Mouse (Mus musculus): ENCODE results near the gene Rora. TPM values are rescaled to one million over a fixed set of nuclear protein-coding genes. Genes with fewer than 3 reads are reported as not detected.

Rora gene
- polyA plus RNA-seq, 1 experiment, result 4.7 TPM

DNA sequence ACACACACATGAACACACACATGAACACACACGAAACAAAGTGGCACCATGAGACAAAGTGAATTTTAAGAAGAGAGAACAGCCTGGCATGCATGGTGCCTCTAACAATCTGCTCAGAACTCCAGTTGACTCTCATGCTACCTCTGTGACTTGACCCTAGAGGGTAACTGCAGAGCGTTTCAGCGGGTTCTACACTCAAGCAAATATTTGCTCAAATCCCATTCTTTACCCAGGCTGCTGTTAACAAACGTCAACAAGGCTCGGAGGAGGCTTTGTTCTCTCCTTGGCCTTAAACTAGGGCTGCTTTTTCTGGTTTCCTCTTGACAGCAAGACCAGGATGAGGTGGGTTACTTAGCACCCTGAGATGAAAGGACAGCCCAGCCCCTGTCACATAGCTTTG is 305.3 kb downstream of the Rora start:
- Histone ChIP-seq H3K36me3 (ENCODE audit: control insufficient read depth, insufficient read depth, low read length) (no peaks in the 10 kb centered on the region), H3K27me3 (ENCODE audit: control insufficient read depth, insufficient read depth, low read length) (no peaks in the 10 kb centered on the region), H3K4me3 (ENCODE audit: control insufficient read depth, insufficient read depth, low read length) (no peak overlapping the region), H3K4me1 (replicated peaks; ENCODE audit: control insufficient read depth, insufficient read depth, low read length) (no peaks in the 10 kb centered on the region), H3K27ac (ENCODE audit: control insufficient read depth, insufficient read depth, low read length) (no peak overlapping the region)
- WGBS, result 93% methylated on average over 5 of the region's 5 CpGs
- no peak for DNase-seq
- no peak for TF ChIP-seq CTCF (IDR thresholded peaks at IDR 0.05; ENCODE audit: borderline replicate concordance, control insufficient read depth, extremely low read depth, insufficient read depth, low read length, poor library complexity)
- no peak for TF ChIP-seq POLR2A (IDR thresholded peaks at IDR 0.05; ENCODE audit: control insufficient read depth, extremely low read depth, insufficient read depth, low read length, poor library complexity)

- Histone ChIP-seq H3K27ac (ENCODE audit: control insufficient read depth, insufficient read depth, low read length) (no peak overlapping the region), H3K4me1 (replicated peaks; ENCODE audit: control insufficient read depth, insufficient read depth, low read length) (no peaks in the 10 kb centered on the region), H3K4me3 (ENCODE audit: control insufficient read depth, insufficient read depth, low read length) (no peak overlapping the region), H3K36me3 (ENCODE audit: control insufficient read depth, insufficient read depth, low read length) (no peaks in the 10 kb centered on the region), H3K27me3 (ENCODE audit: control insufficient read depth, insufficient read depth, low read length) (no peaks in the 10 kb centered on the region)
- WGBS, result 97% methylated on average over 5 of the region's 5 CpGs
- DNase-seq, result no peak
- no peak for TF ChIP-seq CTCF (IDR thresholded peaks at IDR 0.05; ENCODE audit: borderline replicate concordance, control insufficient read depth, extremely low read depth, insufficient read depth, low read length, poor library complexity)
- no peak for TF ChIP-seq POLR2A (IDR thresholded peaks at IDR 0.05; ENCODE audit: control insufficient read depth, extremely low read depth, insufficient read depth, low read length, poor library complexity)
Observed at GRCm38 (mm10) chr9:68963898-68964297, 310.3 kb downstream of the Rora start.

- Histone ChIP-seq H3K4me3 (ENCODE audit: control insufficient read depth, insufficient read depth, low read length) (no peak overlapping the region), H3K4me1 (replicated peaks; ENCODE audit: control insufficient read depth, insufficient read depth, low read length) (no peaks in the 10 kb centered on the region), H3K27ac (ENCODE audit: control insufficient read depth, insufficient read depth, low read length) (no peak overlapping the region), H3K36me3 (ENCODE audit: control insufficient read depth, insufficient read depth, low read length) (no peaks in the 10 kb centered on the region), H3K27me3 (ENCODE audit: control insufficient read depth, insufficient read depth, low read length) (no peaks in the 10 kb centered on the region)
- DNase-seq, result peak; percentile 69
- WGBS, result 53% methylated on average over 13 of the region's 13 CpGs
- no peak for TF ChIP-seq POLR2A (IDR thresholded peaks at IDR 0.05; ENCODE audit: control insufficient read depth, extremely low read depth, insufficient read depth, low read length, poor library complexity)
- TF ChIP-seq CTCF (IDR thresholded peaks at IDR 0.05; ENCODE audit: borderline replicate concordance, control insufficient read depth, extremely low read depth, insufficient read depth, low read length, poor library complexity), result peak; percentile 46; the same call in 1 of the 2 replicates
Observed at GRCm38 (mm10) chr9:68966540-68966939, 313.0 kb downstream of the Rora start.

DNA sequence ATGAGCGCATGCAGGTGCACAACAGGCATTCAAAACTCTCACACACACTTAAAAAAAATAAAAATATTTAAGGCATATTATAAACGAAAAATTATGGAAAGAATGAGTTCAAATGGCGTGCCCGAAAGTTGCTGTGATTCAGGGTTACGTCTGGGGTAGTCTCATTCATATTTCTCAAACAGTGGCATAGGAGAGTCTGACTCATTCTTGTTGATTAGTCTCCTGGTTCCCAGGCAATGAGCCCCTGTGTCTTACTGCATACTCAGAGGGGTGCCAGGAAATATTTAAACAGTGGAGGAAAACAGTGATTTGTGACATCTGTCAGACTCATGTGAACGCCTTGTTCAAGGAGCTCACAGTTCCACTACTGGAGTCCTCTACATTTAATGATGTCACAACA is 316.5 kb downstream of the Rora start:
- WGBS, result 94% methylated on average over 6 of the region's 6 CpGs
- no peaks in the 10 kb centered on the region for H3K27me3 ChIP-seq (ENCODE audit: control insufficient read depth, insufficient read depth, low read length)

GRCm38 (mm10) chr9:68972277-68972676 is 318.7 kb downstream of the Rora start:
- Histone ChIP-seq H3K27me3 (ENCODE audit: control insufficient read depth, insufficient read depth, low read length) (no peaks in the 10 kb centered on the region), H3K27ac (ENCODE audit: control insufficient read depth, insufficient read depth, low read length) (no peak overlapping the region), H3K4me3 (ENCODE audit: control insufficient read depth, insufficient read depth, low read length) (no peak overlapping the region), H3K4me1 (replicated peaks; ENCODE audit: control insufficient read depth, insufficient read depth, low read length) (no peaks in the 10 kb centered on the region), H3K36me3 (ENCODE audit: control insufficient read depth, insufficient read depth, low read length) (no peaks in the 10 kb centered on the region)
- WGBS, result 89% methylated on average over 7 of the region's 7 CpGs
- DNase-seq, result no peak
- no peak for TF ChIP-seq POLR2A (IDR thresholded peaks at IDR 0.05; ENCODE audit: control insufficient read depth, extremely low read depth, insufficient read depth, low read length, poor library complexity)
- no peak for TF ChIP-seq CTCF (IDR thresholded peaks at IDR 0.05; ENCODE audit: borderline replicate concordance, control insufficient read depth, extremely low read depth, insufficient read depth, low read length, poor library complexity)

More for the DNA sequence above, 316.5 kb downstream of the Rora start:
- Histone ChIP-seq H3K4me3 (ENCODE audit: control insufficient read depth, insufficient read depth, low read length) (no peak overlapping the region), H3K36me3 (ENCODE audit: control insufficient read depth, insufficient read depth, low read length) (no peaks in the 10 kb centered on the region), H3K27ac (ENCODE audit: control insufficient read depth, insufficient read depth, low read length) (no peak overlapping the region), H3K4me1 (replicated peaks; ENCODE audit: control insufficient read depth, insufficient read depth, low read length) (no peaks in the 10 kb centered on the region)
- TF ChIP-seq CTCF (IDR thresholded peaks at IDR 0.05; ENCODE audit: borderline replicate concordance, control insufficient read depth, extremely low read depth, insufficient read depth, low read length, poor library complexity), result no peak
- no peak for TF ChIP-seq POLR2A (IDR thresholded peaks at IDR 0.05; ENCODE audit: control insufficient read depth, extremely low read depth, insufficient read depth, low read length, poor library complexity)
- DNase-seq, result no peak

DNA sequence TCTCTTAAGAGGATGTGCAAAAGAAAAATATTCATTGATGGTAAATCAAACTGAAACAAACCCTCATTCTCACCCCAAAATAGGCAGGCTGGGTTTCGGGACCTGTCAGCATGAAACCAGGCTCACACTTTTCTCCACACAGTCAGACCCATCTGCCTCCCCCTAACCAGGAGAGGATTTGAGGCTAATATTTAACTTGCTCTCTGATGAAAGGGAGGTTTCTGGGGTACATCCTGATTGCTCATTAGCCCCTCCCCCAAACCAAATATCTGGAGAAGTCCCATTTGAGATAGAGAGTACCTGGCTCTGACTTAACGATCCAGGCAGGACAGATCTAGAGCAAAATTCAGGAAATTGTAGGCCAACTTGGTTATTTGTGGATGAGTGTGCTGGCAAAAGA is 320.9 kb downstream of the Rora start:
- TF ChIP-seq CTCF (IDR thresholded peaks at IDR 0.05; ENCODE audit: borderline replicate concordance, control insufficient read depth, extremely low read depth, insufficient read depth, low read length, poor library complexity), result no peak
- no peak for TF ChIP-seq POLR2A (IDR thresholded peaks at IDR 0.05; ENCODE audit: control insufficient read depth, extremely low read depth, insufficient read depth, low read length, poor library complexity)
- Histone ChIP-seq H3K4me1 (replicated peaks; ENCODE audit: control insufficient read depth, insufficient read depth, low read length) (no peaks in the 10 kb centered on the region), H3K27me3 (ENCODE audit: control insufficient read depth, insufficient read depth, low read length) (no peaks in the 10 kb centered on the region), H3K27ac (ENCODE audit: control insufficient read depth, insufficient read depth, low read length) (no peak overlapping the region), H3K36me3 (ENCODE audit: control insufficient read depth, insufficient read depth, low read length) (no peaks in the 10 kb centered on the region), H3K4me3 (ENCODE audit: control insufficient read depth, insufficient read depth, low read length) (no peak overlapping the region)
- no peak for DNase-seq
- WGBS, result 96% methylated on average over 2 of the region's 2 CpGs

GRCm38 (mm10) chr9:68976136-68976535 is 322.6 kb downstream of the Rora start:
- WGBS, result 94% methylated on average over 5 of the region's 5 CpGs

More at GRCm38 (mm10) chr9:68976136-68976535, 322.6 kb downstream of the Rora start:
- Histone ChIP-seq H3K4me3 (ENCODE audit: control insufficient read depth, insufficient read depth, low read length) (no peak overlapping the region), H3K36me3 (ENCODE audit: control insufficient read depth, insufficient read depth, low read length) (no peaks in the 10 kb centered on the region), H3K27me3 (ENCODE audit: control insufficient read depth, insufficient read depth, low read length) (no peaks in the 10 kb centered on the region), H3K4me1 (replicated peaks; ENCODE audit: control insufficient read depth, insufficient read depth, low read length) (no peaks in the 10 kb centered on the region), H3K27ac (ENCODE audit: control insufficient read depth, insufficient read depth, low read length) (no peak overlapping the region)
- DNase-seq, result no peak
- TF ChIP-seq CTCF (IDR thresholded peaks at IDR 0.05; ENCODE audit: borderline replicate concordance, control insufficient read depth, extremely low read depth, insufficient read depth, low read length, poor library complexity), result no peak
- TF ChIP-seq POLR2A (IDR thresholded peaks at IDR 0.05; ENCODE audit: control insufficient read depth, extremely low read depth, insufficient read depth, low read length, poor library complexity), result no peak

All from thymus, adult 2 months (tissue).